Mouse (Mus musculus): ENCODE measurements at regions not wholly inside any gene's neighbourhood (a gene's known extent, or its start where the extent isn't known, plus 50 kb on each side); places are given as distances from the start of the nearest gene placed in this dataset.
"Not testable (repeated sequence)": the region's sequence is repeated elsewhere in the genome, so short reads cannot be mapped to it uniquely, and the experiment has no call there.

- no peak for DNase-seq (ENCODE audit: extremely low read depth, low read depth, low spot score)
These were observed 153.7 kb downstream of the Car8 start for GRCm38 (mm10) chr4:8084954-8085639.

- DNase-seq (ENCODE audit: extremely low read depth, low read depth, low spot score): no peak
These were observed 159.5 kb downstream of the Car8 start for GRCm38 (mm10) chr4:8079349-8079748.

GRCm38 (mm10) chr4:8072989-8073573 lies 165.8 kb downstream of the Car8 start:
- DNase-seq (ENCODE audit: extremely low read depth, low read depth, low spot score): no peak

GRCm38 (mm10) chr4:8070693-8071092 lies 168.1 kb downstream of the Car8 start:
- not testable (repeated sequence) for DNase-seq (ENCODE audit: extremely low read depth, low read depth, low spot score)

GRCm38 (mm10) chr4:8068086-8068485 lies 170.8 kb downstream of the Car8 start:
- DNase-seq (ENCODE audit: extremely low read depth, low read depth, low spot score): no peak

GRCm38 (mm10) chr4:8041776-8042175 lies 197.1 kb downstream of the Car8 start:
- no peak for DNase-seq (ENCODE audit: extremely low read depth, low read depth, low spot score)

GRCm38 (mm10) chr4:8037863-8038262 lies 201.0 kb downstream of the Car8 start:
- DNase-seq (ENCODE audit: extremely low read depth, low read depth, low spot score): no peak

GRCm38 (mm10) chr4:8033402-8033801 lies 205.4 kb downstream of the Car8 start:
- not testable (repeated sequence) for DNase-seq (ENCODE audit: extremely low read depth, low read depth, low spot score)

- DNase-seq (ENCODE audit: extremely low read depth, low read depth, low spot score): no peak
These were observed 233.7 kb downstream of the Car8 start for GRCm38 (mm10) chr4:8005155-8005554.

- no peak for DNase-seq (ENCODE audit: extremely low read depth, low read depth, low spot score)
These were observed 241.3 kb downstream of the Car8 start for GRCm38 (mm10) chr4:7997575-7997953.

GRCm38 (mm10) chr4:7996923-7997574 lies 241.8 kb downstream of the Car8 start:
- DNase-seq (ENCODE audit: extremely low read depth, low read depth, low spot score): no peak

- no peak for DNase-seq (ENCODE audit: extremely low read depth, low read depth, low spot score)
These were observed 245.9 kb downstream of the Car8 start for GRCm38 (mm10) chr4:7992944-7993343.

- no peak for DNase-seq (ENCODE audit: extremely low read depth, low read depth, low spot score)
These were observed 251.1 kb downstream of the Car8 start for GRCm38 (mm10) chr4:7987781-7988180.

- DNase-seq (ENCODE audit: extremely low read depth, low read depth, low spot score): no peak
These were observed 251.5 kb downstream of the Car8 start for GRCm38 (mm10) chr4:7987346-7987745.

GRCm38 (mm10) chr4:7984814-7985213 lies 254.0 kb downstream of the Car8 start:
- DNase-seq (ENCODE audit: extremely low read depth, low read depth, low spot score): no peak

GRCm38 (mm10) chr4:7979772-7980351 lies 259.0 kb downstream of the Car8 start:
- DNase-seq (ENCODE audit: extremely low read depth, low read depth, low spot score): no peak

GRCm38 (mm10) chr4:7977661-7978444 lies 261.0 kb downstream of the Car8 start:
- DNase-seq (ENCODE audit: extremely low read depth, low read depth, low spot score): no peak

GRCm38 (mm10) chr4:7970272-7970671 lies 268.6 kb downstream of the Car8 start:
- DNase-seq (ENCODE audit: extremely low read depth, low read depth, low spot score): no peak

GRCm38 (mm10) chr4:7965663-7966062 lies 273.2 kb downstream of the Car8 start:
- DNase-seq (ENCODE audit: extremely low read depth, low read depth, low spot score): no peak

- no peak for DNase-seq (ENCODE audit: extremely low read depth, low read depth, low spot score)
These were observed 277.2 kb downstream of the Car8 start for GRCm38 (mm10) chr4:7961521-7962172.

GRCm38 (mm10) chr4:7960335-7960734 lies 278.5 kb downstream of the Car8 start:
- no peak for DNase-seq (ENCODE audit: extremely low read depth, low read depth, low spot score)
